Mouse (Mus musculus): ENCODE results near the gene Fermt3. TPM values are rescaled to one million over a fixed set of nuclear protein-coding genes. Genes with fewer than 3 reads are reported as not detected.
"Not testable (repeated sequence)": the region's sequence is repeated elsewhere in the genome, so short reads cannot be mapped to it uniquely, and the experiment has no call there.

Gene Fermt3
- polyA plus RNA-seq, 1 experiment from 2014 or later: 3.0 TPM

GRCm38 (mm10) chr19:7056248-7057087 is 37.2 kb upstream of the Fermt3 start, which contains the start of gene Macrod1:
Gene Macrod1, plus strand, starts transcription at chr19:7056810.
- no peaks in the 10 kb centered on the region for H3K9me3 ChIP-seq (replicated peaks)
- H3K4me2 ChIP-seq: peak within 1 kb of the TSS; percentile 100
- H3K36me3 ChIP-seq (ENCODE audit: poor library complexity, severe bottlenecking): no peaks in the 10 kb centered on the region
- ATAC-seq: peak; percentile 90
- H3K27me3 ChIP-seq: peaks cover 25% of the 10 kb centered on the region
- WGBS: under 1% methylated on average over 62 of the region's 72 CpGs
- H3K9ac ChIP-seq: peak within 1 kb of the TSS; percentile 66
- H3K4me3 ChIP-seq: peak within 1 kb of the TSS; percentile 73
- peak within 1 kb of the TSS; percentile 19; the same call in 1 of the 2 replicates for H3K27ac ChIP-seq
- H3K4me1 ChIP-seq: peaks cover 20% of the 10 kb centered on the region

DNA sequence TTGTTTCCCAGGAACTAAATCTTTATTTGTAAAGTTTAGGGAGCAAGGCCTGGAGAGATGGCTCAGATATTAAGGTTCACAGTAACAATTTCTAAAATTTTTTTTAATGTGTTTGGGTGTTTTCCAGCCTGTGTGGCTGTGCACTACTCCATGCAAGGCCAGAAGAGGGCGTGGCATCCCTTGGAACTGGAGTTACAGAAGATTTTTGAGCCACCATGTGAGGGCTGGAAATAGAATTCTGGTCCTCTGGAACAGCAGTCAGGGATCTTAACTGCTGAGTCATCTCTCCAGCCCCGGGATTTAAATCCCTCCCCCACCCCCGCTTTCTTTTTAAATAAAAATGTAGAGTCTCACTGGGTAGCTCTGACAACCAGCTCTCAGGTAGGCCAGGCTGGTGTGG is 35.9 kb upstream of the Fermt3 start:
- H3K4me1 ChIP-seq: peaks cover 20% of the 10 kb centered on the region
- peaks cover 25% of the 10 kb centered on the region for H3K27me3 ChIP-seq
- H3K27ac ChIP-seq: no peak overlapping the region
- H3K36me3 ChIP-seq (ENCODE audit: poor library complexity, severe bottlenecking): no peaks in the 10 kb centered on the region
- no peak for ATAC-seq
- no peaks in the 10 kb centered on the region for H3K9me3 ChIP-seq (replicated peaks)
- no peak overlapping the region for H3K4me3 ChIP-seq
- no peak overlapping the region for H3K4me2 ChIP-seq
- WGBS: 51% methylated on average over 3 of the region's 3 CpGs
- no peak overlapping the region for H3K9ac ChIP-seq

DNA sequence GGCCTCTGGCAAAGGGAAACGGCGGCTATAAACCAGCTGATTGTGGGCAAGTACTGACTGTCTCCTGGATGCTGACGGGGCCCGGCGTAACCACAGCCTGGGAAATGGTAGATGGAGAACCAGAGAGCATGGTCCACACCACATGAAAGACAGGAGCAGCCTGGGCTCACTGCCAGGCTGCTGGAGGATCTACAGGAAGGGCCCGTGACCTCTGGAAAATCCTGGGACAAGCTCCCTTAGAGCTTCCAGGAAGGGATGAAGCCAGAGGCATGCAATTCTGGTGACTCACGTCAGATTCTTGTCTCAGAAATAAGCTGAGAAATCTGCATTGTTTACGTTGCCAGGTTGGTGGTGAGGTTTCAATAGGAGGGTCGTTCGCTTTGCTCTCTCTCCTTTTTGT is 35.5 kb upstream of the Fermt3 start:
- Histone ChIP-seq H3K36me3 (ENCODE audit: poor library complexity, severe bottlenecking) (no peaks in the 10 kb centered on the region), H3K9me3 (replicated peaks) (no peaks in the 10 kb centered on the region), H3K4me1 (peaks cover 20% of the 10 kb centered on the region), H3K4me2 (no peak overlapping the region), H3K27me3 (peaks cover 22% of the 10 kb centered on the region), H3K9ac (no peak overlapping the region), H3K4me3 (no peak overlapping the region), H3K27ac (no peak overlapping the region)
- no peak for ATAC-seq
- WGBS: 70% methylated on average over 10 of the region's 10 CpGs

DNA sequence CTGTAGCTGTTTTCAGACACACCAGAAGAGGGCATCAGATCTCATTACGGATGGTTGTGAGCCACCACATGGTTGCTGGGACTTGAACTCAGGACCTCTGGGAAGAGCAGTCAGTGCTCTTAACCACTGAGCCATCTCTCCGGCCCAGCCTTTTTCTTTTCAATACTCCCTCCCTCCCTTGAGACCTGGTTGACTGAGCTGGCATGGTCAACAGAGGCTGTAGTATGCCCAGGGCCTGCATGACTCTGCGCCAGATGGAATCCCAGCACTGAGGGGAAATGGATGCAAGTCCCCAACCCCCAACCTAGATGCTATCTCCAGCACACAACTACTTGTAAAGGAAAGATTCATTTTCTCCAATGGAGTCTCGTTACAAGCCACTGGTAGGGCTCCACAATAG is 34.1 kb upstream of the Fermt3 start:
- H3K4me1 ChIP-seq: peaks cover 20% of the 10 kb centered on the region

DNA sequence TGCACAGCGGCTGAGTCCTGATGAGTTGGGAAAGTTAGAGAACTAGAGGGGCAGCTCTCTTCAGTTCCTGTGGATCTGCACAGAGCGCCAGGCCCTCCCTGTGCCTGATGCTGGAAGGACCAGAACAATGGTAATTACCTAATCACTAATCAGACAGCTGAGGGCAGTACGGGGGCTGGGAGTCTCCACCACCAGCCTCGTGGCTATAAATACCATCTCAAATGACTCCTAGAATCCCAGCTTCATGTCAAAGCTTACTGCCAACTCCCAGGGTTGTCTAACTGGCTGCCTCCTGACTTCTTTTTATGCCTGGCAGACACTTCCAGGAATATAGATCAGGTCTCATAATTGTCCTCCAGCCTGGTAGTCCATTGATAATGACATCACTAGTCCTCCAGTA is 25.4 kb upstream of the Fermt3 start:
- no peaks in the 10 kb centered on the region for H3K9me3 ChIP-seq (replicated peaks)
- 36% methylated on average over 4 of the region's 4 CpGs for WGBS
- H3K36me3 ChIP-seq (ENCODE audit: poor library complexity, severe bottlenecking): no peaks in the 10 kb centered on the region
- H3K4me3 ChIP-seq: no peak overlapping the region
- H3K9ac ChIP-seq: no peak overlapping the region
- H3K27me3 ChIP-seq: no peaks in the 10 kb centered on the region
- no peak overlapping the region for H3K4me2 ChIP-seq
- ATAC-seq: no peak
- no peak overlapping the region for H3K27ac ChIP-seq
- peaks cover 11% of the 10 kb centered on the region; the same call in 1 of the 2 replicates for H3K4me1 ChIP-seq

More for the DNA sequence above, 34.1 kb upstream of the Fermt3 start:
- WGBS: 79% methylated on average over 4 of the region's 4 CpGs
- not testable (repeated sequence) for H3K9ac ChIP-seq; H3K27ac ChIP-seq; H3K36me3 ChIP-seq (ENCODE audit: poor library complexity, severe bottlenecking); H3K4me2 ChIP-seq; H3K4me3 ChIP-seq; ATAC-seq; H3K9me3 ChIP-seq (replicated peaks)
- peaks cover 17% of the 10 kb centered on the region for H3K27me3 ChIP-seq

- H3K36me3 ChIP-seq (ENCODE audit: poor library complexity, severe bottlenecking): no peaks in the 10 kb centered on the region
- H3K4me3 ChIP-seq: no peak overlapping the region
- H3K27me3 ChIP-seq: no peaks in the 10 kb centered on the region
- no peak overlapping the region for H3K4me2 ChIP-seq
- H3K4me1 ChIP-seq: peaks cover 11% of the 10 kb centered on the region; the same call in 1 of the 2 replicates
- WGBS: 68% methylated on average over 4 of the region's 4 CpGs
- H3K9ac ChIP-seq: no peak overlapping the region
- no peaks in the 10 kb centered on the region for H3K9me3 ChIP-seq (replicated peaks)
- no peak overlapping the region for H3K27ac ChIP-seq
- no peak for ATAC-seq
Measured at GRCm38 (mm10) chr19:7044279-7044678, 25.0 kb upstream of the Fermt3 start.

DNA sequence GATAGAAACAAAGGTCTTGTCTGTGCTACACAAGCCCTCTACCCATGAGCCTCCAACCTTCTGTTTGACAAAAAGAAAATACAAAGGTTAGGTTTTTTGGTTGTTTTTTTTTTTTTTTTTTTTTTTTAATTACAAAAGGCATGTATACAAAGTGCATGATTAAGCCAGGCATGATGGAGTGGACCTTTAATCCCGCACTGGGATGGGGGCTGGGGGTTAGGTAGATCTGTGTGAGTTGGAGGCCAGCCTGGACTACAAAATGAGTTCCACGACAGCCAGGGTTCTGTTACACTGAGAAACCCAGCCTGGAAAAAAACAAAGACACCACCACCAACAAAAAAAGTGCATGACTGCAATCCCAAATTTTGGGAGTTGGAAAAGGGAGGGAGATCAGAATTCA is 21.9 kb upstream of the Fermt3 start:
- Histone ChIP-seq H3K27me3 (no peaks in the 10 kb centered on the region), H3K4me1 (peaks cover 40% of the 10 kb centered on the region), H3K36me3 (ENCODE audit: poor library complexity, severe bottlenecking) (peaks cover 6% of the 10 kb centered on the region), H3K27ac (no peak overlapping the region), H3K9ac (no peak overlapping the region), H3K9me3 (replicated peaks) (no peaks in the 10 kb centered on the region), H3K4me2 (peak overlapping the region; percentile 80), H3K4me3 (no peak overlapping the region)
- no peak for ATAC-seq
- WGBS: 84% methylated on average over 2 of the region's 2 CpGs

- H3K27me3 ChIP-seq: no peaks in the 10 kb centered on the region
- H3K27ac ChIP-seq: peak overlapping the region; percentile 94
- peak overlapping the region; percentile 48 for H3K4me3 ChIP-seq
- no peak for ATAC-seq
- peaks cover 42% of the 10 kb centered on the region for H3K4me1 ChIP-seq
- peaks cover 7% of the 10 kb centered on the region for H3K36me3 ChIP-seq (ENCODE audit: poor library complexity, severe bottlenecking)
- peak overlapping the region; percentile 80 for H3K4me2 ChIP-seq
- H3K9me3 ChIP-seq (replicated peaks): no peaks in the 10 kb centered on the region
- H3K9ac ChIP-seq: peak overlapping the region; percentile 75
- 29% methylated on average over 13 of the region's 13 CpGs for WGBS
Measured at GRCm38 (mm10) chr19:7040637-7041130, 21.4 kb upstream of the Fermt3 start.

GRCm38 (mm10) chr19:7039841-7040636 is 20.8 kb upstream of the Fermt3 start, which contains the start of gene Stip1:
Gene Stip1, minus strand, starts transcription at chr19:7039967.
- Histone ChIP-seq H3K9ac (peak within 1 kb of the TSS; percentile 98), H3K27me3 (no peaks in the 10 kb centered on the region), H3K4me1 (peaks cover 45% of the 10 kb centered on the region), H3K9me3 (replicated peaks) (no peaks in the 10 kb centered on the region), H3K4me3 (peak within 1 kb of the TSS; percentile 96), H3K4me2 (peak within 1 kb of the TSS; percentile 85), H3K36me3 (ENCODE audit: poor library complexity, severe bottlenecking) (peaks cover 13% of the 10 kb centered on the region), H3K27ac (peak within 1 kb of the TSS; percentile 94)
- ATAC-seq: peak; percentile 99
- 1% methylated on average over 49 of the region's 49 CpGs for WGBS

DNA sequence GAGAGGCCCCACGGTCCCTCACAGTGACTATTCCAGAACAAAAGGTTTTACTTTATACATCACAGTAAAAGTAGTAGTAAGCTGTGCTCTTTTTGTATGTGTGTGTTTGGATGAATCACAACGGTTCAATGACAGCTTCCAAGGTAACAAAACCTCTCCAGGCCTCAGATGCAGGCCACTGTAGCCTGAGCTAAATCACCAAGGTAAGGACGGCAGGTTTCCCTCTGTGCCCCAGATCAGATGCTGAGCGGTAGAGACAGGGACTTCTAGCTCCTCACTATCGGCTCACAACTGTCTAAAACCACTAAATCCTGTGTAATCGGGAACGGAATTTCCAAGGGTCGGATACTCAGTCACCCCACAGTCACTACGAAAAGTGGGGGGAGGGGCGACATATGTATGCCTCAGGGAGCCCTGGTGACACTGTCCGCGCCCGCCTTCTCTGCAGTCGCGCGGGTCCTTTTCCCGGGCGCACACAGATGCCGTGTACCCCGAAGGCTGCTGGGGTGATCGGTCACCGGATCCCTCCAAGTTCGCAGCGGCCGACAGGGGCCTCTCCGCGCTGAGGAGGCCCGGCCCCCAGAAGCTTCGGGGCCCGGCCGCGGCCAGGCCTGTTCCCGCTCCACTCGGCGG is 19.9 kb upstream of the Fermt3 start:
- Histone ChIP-seq H3K4me2 (peak overlapping the region; percentile 85), H3K27me3 (no peaks in the 10 kb centered on the region), H3K9ac (peak overlapping the region; percentile 98), H3K9me3 (replicated peaks) (no peaks in the 10 kb centered on the region), H3K4me3 (peak overlapping the region; percentile 96), H3K27ac (peak overlapping the region; percentile 90), H3K36me3 (ENCODE audit: poor library complexity, severe bottlenecking) (peaks cover 20% of the 10 kb centered on the region), H3K4me1 (peaks cover 40% of the 10 kb centered on the region)
- ATAC-seq: peak; percentile 3; the same call in 1 of the 2 replicates
- WGBS: 2% methylated on average over 32 of the region's 35 CpGs

DNA sequence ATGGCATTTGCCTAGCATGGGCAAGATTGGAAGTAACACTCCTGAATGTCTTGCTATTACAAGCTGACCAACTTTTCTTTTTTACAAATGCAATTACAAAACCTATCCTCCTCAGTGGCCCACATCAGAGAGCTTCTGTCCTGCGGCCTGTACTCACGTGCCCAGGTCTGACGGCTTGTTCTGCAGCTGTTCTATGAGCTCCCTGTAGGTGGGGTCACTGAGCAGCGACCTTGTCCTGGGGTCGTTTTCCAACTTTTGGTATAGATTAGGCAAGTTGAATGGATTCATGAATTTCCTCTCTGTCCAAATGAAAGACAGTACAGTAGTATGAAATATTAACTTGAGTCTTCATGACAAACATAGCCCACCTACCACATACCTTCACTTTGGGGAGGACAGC is 14.7 kb upstream of the Fermt3 start:
- Histone ChIP-seq H3K4me2 (no peak overlapping the region), H3K36me3 (ENCODE audit: poor library complexity, severe bottlenecking) (peaks cover 71% of the 10 kb centered on the region), H3K27ac (no peak overlapping the region), H3K9ac (no peak overlapping the region), H3K4me1 (peaks cover 32% of the 10 kb centered on the region), H3K27me3 (no peaks in the 10 kb centered on the region), H3K9me3 (replicated peaks) (no peaks in the 10 kb centered on the region), H3K4me3 (no peak overlapping the region)
- WGBS: 88% methylated on average over 5 of the region's 5 CpGs
- ATAC-seq: no peak

Measured in forebrain, embryonic 13.5 days (tissue).